Mouse (Mus musculus): Measurements from ENCODE around the gene Sema5a. TPM values are rescaled to one million over a fixed set of nuclear protein-coding genes. Genes with fewer than 3 reads are reported as not detected.

Gene Sema5a
- total and polyA plus RNA-seq, 3 experiments: 0.17 to 0.27 (median 0.17) TPM

DNA sequence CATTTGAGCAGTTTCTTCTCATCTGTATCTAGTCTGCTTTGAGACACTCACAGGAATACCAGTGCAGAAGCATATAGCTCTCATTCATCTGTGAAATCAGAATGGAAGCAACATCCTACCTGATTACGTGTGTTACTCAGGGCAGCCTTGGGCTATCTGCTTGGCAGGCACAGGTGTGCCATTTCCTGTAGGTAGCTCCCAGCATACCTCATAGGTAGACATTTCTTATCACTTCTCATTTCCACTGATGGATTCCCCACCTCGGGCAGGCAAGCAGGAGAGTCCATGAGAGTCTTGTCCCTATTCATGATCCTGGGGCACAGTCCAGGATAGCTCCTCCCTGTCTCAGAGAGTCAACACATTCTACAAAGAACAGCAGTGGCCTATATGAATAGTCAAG is 381.4 kb downstream of the Sema5a start:
- no peak for DNase-seq (ENCODE audit: extremely low read depth)
- H3K27ac ChIP-seq (ENCODE audit: insufficient read depth, low read depth): no peak overlapping the region
- no peak overlapping the region for H3K4me3 ChIP-seq (replicated peaks in 1 of 3; ENCODE audit: low read depth in 2 of 3, low read length in 2 of 3, poor library complexity in 1 of 3)
- in situ Hi-C loops (cut with MboI; ENCODE audit: low pct_ligation_motif_present, low pct_unique_long_range_greater_than_20kb, low sequenced_read_pairs): no loop called here
- H3K9ac ChIP-seq (ENCODE audit: insufficient read depth, low read depth): no peak overlapping the region
- H3K36me3 ChIP-seq (replicated peaks in 1 of 2; ENCODE audit: control insufficient read depth in 1 of 2, insufficient read depth in 1 of 2, low read length in 1 of 2): no peaks in the 10 kb centered on the region
- TF ChIP-seq E2F4 (IDR thresholded peaks at IDR 0.05; ENCODE audit: insufficient replicate concordance, low read depth, low read length) (no peak), MAX (IDR thresholded peaks at IDR 0.05; ENCODE audit: low read length) (no peak), MAFK (IDR thresholded peaks at IDR 0.05; ENCODE audit: insufficient replicate concordance, low read length) (no peak), JUND (conservative IDR thresholded peaks at IDR 0.05; ENCODE audit: low read depth, low read length) (no peak), KAT2A (IDR thresholded peaks at IDR 0.05; ENCODE audit: insufficient replicate concordance, low read length) (no peak), USF2 (conservative IDR thresholded peaks at IDR 0.05; ENCODE audit: low read depth, low read length) (no peak), POLR2AphosphoS2 (IDR thresholded peaks at IDR 0.05; ENCODE audit: low read depth, low read length) (no peak), IRF4 (IDR thresholded peaks at IDR 0.05; ENCODE audit: low read depth, low read length) (no peak), NELFE (IDR thresholded peaks at IDR 0.05; ENCODE audit: low read depth, low read length) (no peak), UBTF (IDR thresholded peaks at IDR 0.05; ENCODE audit: low read depth, low read length) (no peak)
- dilution Hi-C loops (cut with MboI; ENCODE audit: extremely low pct_ligation_motif_present, extremely low pct_unique_long_range_greater_than_20kb, low sequenced_read_pairs): no loop called here
- no peak overlapping the region for H3K4me2 ChIP-seq (ENCODE audit: insufficient read depth, low read depth, poor library complexity, severe bottlenecking)
- H3K9me3 ChIP-seq (replicated peaks; ENCODE audit: low read length): no peaks in the 10 kb centered on the region
- no peaks in the 10 kb centered on the region for H3K27me3 ChIP-seq (replicated peaks)
- H3K4me1 ChIP-seq (ENCODE audit: control insufficient read depth in 1 of 2, insufficient read depth in 2 of 2): peaks cover 0 to 7% of the 10 kb centered on the region in 2 experiments; a peak in 3 of 4 replicates
- no peaks in the 10 kb centered on the region for H3K79me2 ChIP-seq (replicated peaks; ENCODE audit: control insufficient read depth, extremely low read depth, insufficient read depth, poor library complexity, severe bottlenecking)

DNA sequence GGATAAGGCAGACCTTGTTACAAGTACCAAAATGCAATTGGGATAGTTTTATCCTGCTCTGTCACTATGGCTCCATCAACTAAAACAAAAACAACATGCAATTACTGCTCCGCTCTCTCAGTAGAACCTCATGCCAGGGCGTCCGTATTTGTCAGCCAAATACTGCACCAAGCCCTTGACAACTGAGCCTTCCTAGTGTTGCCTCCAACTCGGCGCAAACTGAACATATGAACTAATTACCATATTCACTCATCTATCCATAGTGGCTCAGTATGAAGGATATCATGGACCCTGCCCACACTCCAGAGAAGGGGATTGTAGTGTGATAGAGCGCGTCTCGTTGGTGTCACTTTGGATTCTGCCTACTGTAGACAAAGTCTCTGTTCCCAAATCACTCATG is 389.1 kb downstream of the Sema5a start:
- no peak overlapping the region for H3K27ac ChIP-seq (ENCODE audit: insufficient read depth, low read depth)
- dilution Hi-C loops (cut with MboI; ENCODE audit: extremely low pct_ligation_motif_present, extremely low pct_unique_long_range_greater_than_20kb, low sequenced_read_pairs): no loop called here

DNA sequence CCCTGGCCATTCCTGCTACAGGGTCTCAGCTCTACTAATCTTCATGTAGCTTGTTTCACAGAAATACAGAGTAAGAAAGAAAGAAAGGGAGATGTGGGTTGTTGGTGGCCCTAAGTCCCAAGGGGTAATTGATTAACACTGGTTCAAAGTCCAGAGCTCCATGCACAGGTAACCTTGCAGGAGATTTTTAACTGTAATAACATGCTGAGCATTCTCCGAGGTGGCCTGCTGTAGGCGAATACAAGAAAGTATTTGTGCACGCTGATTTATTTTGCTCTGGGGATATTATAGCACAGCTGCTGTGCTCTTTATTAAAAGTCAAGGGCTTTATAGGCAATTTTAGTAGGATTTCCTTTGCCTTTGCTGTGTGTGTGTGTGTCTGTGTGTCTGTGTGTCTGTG is 393.3 kb downstream of the Sema5a start:
- Histone ChIP-seq H3K27me3 (replicated peaks) (no peaks in the 10 kb centered on the region), H3K9ac (ENCODE audit: insufficient read depth, low read depth) (no peak overlapping the region), H3K9me3 (replicated peaks; ENCODE audit: low read length) (no peaks in the 10 kb centered on the region), H3K79me2 (replicated peaks; ENCODE audit: control insufficient read depth, extremely low read depth, insufficient read depth, poor library complexity, severe bottlenecking) (no peaks in the 10 kb centered on the region), H3K4me1 (ENCODE audit: control insufficient read depth in 1 of 2, insufficient read depth in 2 of 2) (peaks cover 0 to 7% of the 10 kb centered on the region in 2 experiments; a peak in 3 of 4 replicates), H3K4me3 (replicated peaks in 1 of 3; ENCODE audit: low read depth in 2 of 3, low read length in 2 of 3, poor library complexity in 1 of 3) (no peak overlapping the region), H3K36me3 (replicated peaks in 1 of 2; ENCODE audit: control insufficient read depth in 1 of 2, insufficient read depth in 1 of 2, low read length in 1 of 2) (no peaks in the 10 kb centered on the region), H3K4me2 (ENCODE audit: insufficient read depth, low read depth, poor library complexity, severe bottlenecking) (no peak overlapping the region), H3K27ac (ENCODE audit: insufficient read depth, low read depth) (no peak overlapping the region)
- dilution Hi-C loops (cut with MboI; ENCODE audit: extremely low pct_ligation_motif_present, extremely low pct_unique_long_range_greater_than_20kb, low sequenced_read_pairs) (no loop called here), in situ Hi-C loops (cut with MboI; ENCODE audit: low pct_ligation_motif_present, low pct_unique_long_range_greater_than_20kb, low sequenced_read_pairs) (no loop called here)
- no peak for DNase-seq (ENCODE audit: extremely low read depth)
- TF ChIP-seq GABPA (IDR thresholded peaks at IDR 0.05; ENCODE audit: insufficient replicate concordance, low read depth, low read length): no peak
- TF ChIP-seq HCFC1 (IDR thresholded peaks at IDR 0.05; ENCODE audit: low read depth, low read length): no peak
- no peak for TF ChIP-seq MAZ (IDR thresholded peaks at IDR 0.05; ENCODE audit: low read depth, low read length)
- TF ChIP-seq CTCF (conservative IDR thresholded peaks at IDR 0.05 in 1 of 2, IDR thresholded peaks at IDR 0.05 in 1 of 2; ENCODE audit: low read depth in 2 of 2, low read length in 2 of 2): no peak
- TF ChIP-seq EP300 (IDR thresholded peaks at IDR 0.05; ENCODE audit: low read length): no peak
- no peak for TF ChIP-seq POLR2A (IDR thresholded peaks at IDR 0.05; ENCODE audit: low read depth, low read length)
- no peak for TF ChIP-seq MAFK (IDR thresholded peaks at IDR 0.05; ENCODE audit: insufficient replicate concordance, low read length)
- no peak for TF ChIP-seq ETS1 (conservative IDR thresholded peaks at IDR 0.05; ENCODE audit: low read depth, low read length)
- no peak for TF ChIP-seq JUND (conservative IDR thresholded peaks at IDR 0.05; ENCODE audit: low read depth, low read length)
- TF ChIP-seq ZNF384 (IDR thresholded peaks at IDR 0.05; ENCODE audit: low read depth, low read length): no peak
- TF ChIP-seq E2F4 (IDR thresholded peaks at IDR 0.05; ENCODE audit: insufficient replicate concordance, low read depth, low read length): no peak
- no peak for TF ChIP-seq CHD1 (IDR thresholded peaks at IDR 0.05; ENCODE audit: low read depth, low read length)
- TF ChIP-seq ZMIZ1 (IDR thresholded peaks at IDR 0.05; ENCODE audit: low read depth, low read length): no peak

More for the DNA sequence above, 389.1 kb downstream of the Sema5a start:
- no peaks in the 10 kb centered on the region for H3K27me3 ChIP-seq (replicated peaks)
- no peak overlapping the region for H3K9ac ChIP-seq (ENCODE audit: insufficient read depth, low read depth)
- H3K4me2 ChIP-seq (ENCODE audit: insufficient read depth, low read depth, poor library complexity, severe bottlenecking): no peak overlapping the region
- H3K4me3 ChIP-seq (replicated peaks in 1 of 3; ENCODE audit: low read depth in 2 of 3, low read length in 2 of 3, poor library complexity in 1 of 3): no peak overlapping the region
- no peaks in the 10 kb centered on the region for H3K36me3 ChIP-seq (replicated peaks in 1 of 2; ENCODE audit: control insufficient read depth in 1 of 2, insufficient read depth in 1 of 2, low read length in 1 of 2)
- peaks cover 2 to 6% of the 10 kb centered on the region in 2 experiments; a peak in 2 of 4 replicates for H3K4me1 ChIP-seq (ENCODE audit: control insufficient read depth in 1 of 2, insufficient read depth in 2 of 2)
- DNase-seq (ENCODE audit: extremely low read depth): no peak
- TF ChIP-seq SIN3A (IDR thresholded peaks at IDR 0.05; ENCODE audit: low read length) (no peak), ETS1 (conservative IDR thresholded peaks at IDR 0.05; ENCODE audit: low read depth, low read length) (no peak), CHD2 (IDR thresholded peaks at IDR 0.05; ENCODE audit: low read length) (no peak), ELF1 (IDR thresholded peaks at IDR 0.05; ENCODE audit: low read depth, low read length) (no peak), TBP (conservative IDR thresholded peaks at IDR 0.05; ENCODE audit: low read depth, low read length) (no peak), TCF12 (IDR thresholded peaks at IDR 0.05; ENCODE audit: low read depth, low read length) (no peak), RAD21 (IDR thresholded peaks at IDR 0.05; ENCODE audit: low read depth, low read length) (no peak)
- no peaks in the 10 kb centered on the region for H3K9me3 ChIP-seq (replicated peaks; ENCODE audit: low read length)
- no peaks in the 10 kb centered on the region for H3K79me2 ChIP-seq (replicated peaks; ENCODE audit: control insufficient read depth, extremely low read depth, insufficient read depth, poor library complexity, severe bottlenecking)
- in situ Hi-C loops (cut with MboI; ENCODE audit: low pct_ligation_motif_present, low pct_unique_long_range_greater_than_20kb, low sequenced_read_pairs): no loop called here

Data from CH12.LX (cell line).